Mouse (Mus musculus) testis, adult 2 months (tissue): ENCODE data around the gene Atp6v0e.

Experiments used
- CTCF ChIP-seq: fragments of 200-500 bp; IDR thresholded peaks from 2 replicates; pipeline ENCODE4 v1.5.1; 2012; ENCODE audit warnings: low read depth, mild to moderate bottlenecking, inconsistent platforms, low read length, moderate library complexity; ENCODE audit not compliant: control insufficient read depth, insufficient read depth, insufficient replicate concordance
- POLR2A ChIP-seq: fragments of 200-500 bp; IDR thresholded peaks from 2 replicates; pipeline ENCODE4 v1.6.1; 2012; ENCODE audit warnings: low read depth, mild to moderate bottlenecking, inconsistent platforms, low read length, moderate library complexity; ENCODE audit not compliant: control insufficient read depth

GRCm38 (mm10) chr17:26633186-26633585, 29.8 kb upstream of the Atp6v0e start:
- TF ChIP-seq CTCF (no peak), POLR2A (no peak)
